Comparison of ENCODE assay signal across 8 mouse cellular contexts in the genomic region with DNA sequence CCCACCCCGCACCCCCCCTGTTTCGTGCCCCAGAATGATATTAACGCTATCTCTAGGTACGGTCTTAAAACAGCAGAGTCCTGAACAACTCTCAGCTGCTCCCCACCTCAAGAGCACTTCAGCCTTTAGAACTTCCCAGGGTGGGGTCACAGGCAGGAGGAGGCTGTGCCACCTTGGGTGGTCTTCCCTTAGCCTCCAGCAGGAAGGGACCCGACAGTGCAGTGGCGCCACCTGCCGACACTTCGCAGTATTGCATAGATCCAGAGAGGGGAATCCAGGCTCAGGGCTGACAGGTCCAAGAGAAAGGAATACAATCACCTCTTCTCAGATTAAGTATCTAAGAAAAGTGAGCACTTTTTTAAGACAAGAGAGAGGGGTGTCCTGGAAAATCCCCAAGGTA. TPM values are rescaled to one million over a fixed set of nuclear protein-coding genes. Genes with fewer than 3 reads are reported as not detected.
DNase-seq lines count a peak whose midpoint lies in the region; ATAC-seq and TF ChIP-seq lines count a peak whose summit lies in the region.

No protein-coding gene starts in this region.

- no peak for ATAC-seq in liver, embryonic 12.5 days
- ATAC-seq in granulocyte monocyte progenitor cell, adult 5-6 weeks (replicated peaks; ENCODE audit: poor library complexity, severe bottlenecking), result peak; percentile 44
- 0 out of 2 replicates have a peak, but pooled peaks have one; percentile 32 for ATAC-seq in kidney, embryonic 14.5 days (ENCODE audit: low FRiP score, low TSS enrichment)
- no peak for ATAC-seq in limb, embryonic 15.5 days (ENCODE audit: insufficient number of reproducible peaks, low FRiP score, low TSS enrichment, low read depth)
- ATAC-seq in neural tube, embryonic 14.5 days (ENCODE audit: low read depth), result peak; percentile 21; the same call in 1 of the 2 replicates
- ATAC-seq in stomach, postnatal 0 days (ENCODE audit: low FRiP score, low TSS enrichment), result peak; percentile 16; the same call in 1 of the 2 replicates

- TF ChIP-seq CTCF in stomach, postnatal 0 days (IDR thresholded peaks at IDR 0.05; ENCODE audit: low read depth), result peak; percentile 100

- H3K4me2 ChIP-seq in liver, embryonic 12.5 days, result no peak overlapping the region
- H3K4me2 ChIP-seq in kidney, embryonic 14.5 days (replicated peaks; ENCODE audit: low read depth, low read length), result no peak overlapping the region
- peak overlapping the region; percentile 22; the same call in 1 of the 2 replicates for H3K4me2 ChIP-seq in limb, embryonic 15.5 days
- H3K4me2 ChIP-seq in neural tube, embryonic 14.5 days (ENCODE audit: low read depth, low read length), result no peak overlapping the region
- H3K4me2 ChIP-seq in stomach, postnatal 0 days (replicated peaks; ENCODE audit: low read depth), result 0 out of 2 replicates have a peak overlapping the region, but pooled peaks have one; percentile 18

- TF ChIP-seq EP300 in stomach, postnatal 0 days (optimal IDR thresholded peaks at IDR 0.05), result no peak

- no peak overlapping the region for H3K9ac ChIP-seq in liver, embryonic 12.5 days
- H3K9ac ChIP-seq in kidney, embryonic 14.5 days (ENCODE audit: low read depth, low read length), result no peak overlapping the region
- no peak overlapping the region for H3K9ac ChIP-seq in limb, embryonic 15.5 days
- H3K9ac ChIP-seq in neural tube, embryonic 14.5 days (replicated peaks; ENCODE audit: low read depth, low read length), result no peak overlapping the region
- H3K9ac ChIP-seq in stomach, postnatal 0 days (ENCODE audit: low read length), result no peak overlapping the region

- no peak overlapping the region for H3K27ac ChIP-seq in liver, embryonic 12.5 days
- H3K27ac ChIP-seq in kidney, embryonic 14.5 days (ENCODE audit: low read depth, low read length), result no peak overlapping the region
- H3K27ac ChIP-seq in limb, embryonic 15.5 days, result no peak overlapping the region
- no peak overlapping the region for H3K27ac ChIP-seq in neural tube, embryonic 14.5 days (ENCODE audit: low read depth, low read length)
- no peak overlapping the region for H3K27ac ChIP-seq in stomach, postnatal 0 days (replicated peaks)

- H3K27me3 ChIP-seq in liver, embryonic 12.5 days (replicated peaks), result 0 out of 2 replicates have a peak, but pooled peaks cover 5% of the 10 kb centered on the region
- no peaks in the 10 kb centered on the region for H3K27me3 ChIP-seq in kidney, embryonic 14.5 days (ENCODE audit: control insufficient read depth, insufficient read depth, low read length)
- no peaks in the 10 kb centered on the region for H3K27me3 ChIP-seq in limb, embryonic 15.5 days
- no peaks in the 10 kb centered on the region for H3K27me3 ChIP-seq in neural tube, embryonic 14.5 days (ENCODE audit: control insufficient read depth, insufficient read depth, low read length)
- H3K27me3 ChIP-seq in stomach, postnatal 0 days (ENCODE audit: control insufficient read depth, insufficient read depth, low read length), result no peaks in the 10 kb centered on the region

- peaks cover 23% of the 10 kb centered on the region for H3K4me1 ChIP-seq in liver, embryonic 12.5 days
- 0 out of 2 replicates have a peak, but pooled peaks cover 7% of the 10 kb centered on the region for H3K4me1 ChIP-seq in kidney, embryonic 14.5 days (ENCODE audit: control insufficient read depth, insufficient read depth, low read length)
- peaks cover 40% of the 10 kb centered on the region for H3K4me1 ChIP-seq in limb, embryonic 15.5 days
- H3K4me1 ChIP-seq in neural tube, embryonic 14.5 days (ENCODE audit: control insufficient read depth, insufficient read depth, low read length), result no peaks in the 10 kb centered on the region
- no peaks in the 10 kb centered on the region for H3K4me1 ChIP-seq in stomach, postnatal 0 days (replicated peaks; ENCODE audit: control insufficient read depth, insufficient read depth)

- DNase-seq in liver, result peak; percentile 69
- DNase-seq in cerebellum, postnatal 4 days (ENCODE audit: low spot score in 2 of 2), result peak; percentile 98
- DNase-seq in stomach, postnatal 0 days (ENCODE audit: low spot score), result peak; percentile 83

- WGBS in liver, embryonic 12.5 days (ENCODE audit: insufficient replicate concordance), result 29% methylated on average over 8 of the region's 8 CpGs
- WGBS in kidney, embryonic 14.5 days, result 12% methylated on average over 8 of the region's 8 CpGs
- WGBS in limb, embryonic 15.5 days, result 12% methylated on average over 8 of the region's 8 CpGs
- WGBS in neural tube, embryonic 14.5 days, result 18% methylated on average over 8 of the region's 8 CpGs
- WGBS in stomach, postnatal 0 days, result 17% methylated on average over 8 of the region's 8 CpGs

- no peaks in the 10 kb centered on the region for H3K9me3 ChIP-seq in liver, embryonic 12.5 days (replicated peaks)
- H3K9me3 ChIP-seq in kidney, embryonic 14.5 days (ENCODE audit: control insufficient read depth, low read length), result no peaks in the 10 kb centered on the region
- no peaks in the 10 kb centered on the region for H3K9me3 ChIP-seq in limb, embryonic 15.5 days
- no peaks in the 10 kb centered on the region for H3K9me3 ChIP-seq in neural tube, embryonic 14.5 days (ENCODE audit: control insufficient read depth, low read length)
- H3K9me3 ChIP-seq in stomach, postnatal 0 days (ENCODE audit: control insufficient read depth, low read length), result no peaks in the 10 kb centered on the region

- no peak overlapping the region for H3K4me3 ChIP-seq in liver, embryonic 12.5 days
- H3K4me3 ChIP-seq in kidney, embryonic 14.5 days (ENCODE audit: low read length), result no peak overlapping the region
- H3K4me3 ChIP-seq in limb, embryonic 15.5 days, result 0 out of 2 replicates have a peak overlapping the region, but pooled peaks have one; percentile 6
- no peak overlapping the region for H3K4me3 ChIP-seq in neural tube, embryonic 14.5 days (ENCODE audit: low read depth, low read length)
- no peak overlapping the region for H3K4me3 ChIP-seq in stomach, postnatal 0 days (ENCODE audit: low read depth, low read length)

- no peaks in the 10 kb centered on the region for H3K36me3 ChIP-seq in liver, embryonic 12.5 days
- H3K36me3 ChIP-seq in kidney, embryonic 14.5 days (ENCODE audit: control insufficient read depth, insufficient read depth, low read length), result no peaks in the 10 kb centered on the region
- H3K36me3 ChIP-seq in limb, embryonic 15.5 days, result no peaks in the 10 kb centered on the region
- H3K36me3 ChIP-seq in neural tube, embryonic 14.5 days (ENCODE audit: control insufficient read depth, insufficient read depth, low read length), result no peaks in the 10 kb centered on the region
- no peaks in the 10 kb centered on the region for H3K36me3 ChIP-seq in stomach, postnatal 0 days (ENCODE audit: control insufficient read depth, insufficient read depth, low read length)

RNA-seq across cellular contexts. Expression of gene Pwwp2b, which starts 51.1 kb away (rescaled TPM):
- polyA plus RNA-seq in liver, embryonic 12.5 days (2016; fragmentation: Nextera tagmentation; extraction: Ambion mirVana), result 2.3 and 2.7 TPM in 2 replicates
- 5.1 and 5.7 TPM in 2 replicates for total RNA-seq in granulocyte monocyte progenitor cell, adult 5-6 weeks (2014; fragmentation: Nextera tagmentation)
- 1.6 and 4.4 TPM in 2 replicates for total RNA-seq in granulocyte monocyte progenitor cell, adult 5-6 weeks (2017)
- 5.3 and 7.3 TPM in 2 replicates for polyA plus RNA-seq in kidney, embryonic 14.5 days (2014; fragmentation: Nextera tagmentation; extraction: Ambion mirVana)
- 15.0 and 15.9 TPM in 2 replicates for polyA plus RNA-seq in limb, embryonic 15.5 days (2015; fragmentation: Nextera tagmentation; extraction: Ambion mirVana)
- 5.6 and 6.4 TPM in 2 replicates for polyA plus RNA-seq in neural tube, embryonic 14.5 days (2014; fragmentation: Nextera tagmentation; extraction: Ambion mirVana)
- 16.0 and 17.2 TPM in 2 replicates for polyA plus RNA-seq in stomach, postnatal 0 days (2015; fragmentation: Nextera tagmentation; extraction: Ambion mirVana)

Comparison
In these comparisons a context has a peak if more than half of its experiments do, and no peak if none do; other contexts are left out.
1. ATAC-seq: peak in granulocyte monocyte progenitor cell, adult 5-6 weeks (single experiment), kidney, embryonic 14.5 days (single experiment), neural tube, embryonic 14.5 days (single experiment) and stomach, postnatal 0 days (single experiment); none in liver, embryonic 12.5 days (single experiment) and limb, embryonic 15.5 days (single experiment).
2. H3K4me2 ChIP-seq: peak in limb, embryonic 15.5 days (single experiment) and stomach, postnatal 0 days (single experiment); none in liver, embryonic 12.5 days (single experiment), kidney, embryonic 14.5 days (single experiment) and neural tube, embryonic 14.5 days (single experiment).
3. Peak in every context shown above with its lines, with median percentiles within 50 percentile points of each other: DNase-seq.